Mouse (Mus musculus): ENCODE measurements around the gene Gm17655. TPM values are rescaled to one million over a fixed set of nuclear protein-coding genes. Genes with fewer than 3 reads are reported as not detected.
"Not testable (repeated sequence)": the region's sequence is repeated elsewhere in the genome, so short reads cannot be mapped to it uniquely, and the experiment has no call there.

The Gm17655 gene
- polyA plus RNA-seq, 1 experiment from 2014 or later, result 4.6 TPM

DNA sequence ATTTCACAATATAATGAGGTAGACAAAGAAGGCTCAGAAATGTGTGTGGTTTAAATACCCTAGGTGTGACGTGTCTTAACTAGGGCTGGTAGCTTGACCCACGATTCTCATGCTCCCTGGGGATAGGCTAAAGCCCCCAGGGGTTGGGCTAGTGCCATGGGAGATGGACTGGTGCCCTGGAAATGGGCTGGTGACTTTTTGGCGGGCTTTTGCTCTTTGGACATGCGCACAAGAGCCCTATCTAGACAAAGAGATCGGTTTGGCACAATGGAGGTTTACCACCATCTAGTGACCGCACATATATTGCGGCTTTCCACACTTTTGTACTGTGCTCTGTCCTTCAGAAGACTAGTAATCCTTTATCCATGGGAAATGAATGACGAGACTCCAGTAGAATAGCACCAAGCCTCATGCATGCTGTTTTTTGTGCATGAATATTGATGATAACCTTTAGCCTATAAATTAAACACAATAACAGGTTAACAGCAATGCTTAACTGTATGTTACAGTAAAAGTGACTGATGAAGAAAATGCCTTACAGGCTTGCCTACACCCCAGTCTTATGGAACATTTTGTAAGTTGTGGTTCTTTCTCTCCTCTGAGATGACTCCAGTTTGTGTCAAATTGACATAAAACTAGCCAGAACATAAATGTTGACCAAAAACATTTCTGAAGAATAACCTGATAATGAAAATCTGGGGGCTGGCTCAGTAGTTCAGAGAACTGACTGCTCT lies 48.5 kb downstream of the Gm17655 start:
- peak; percentile 50; the same call in 1 of the 2 replicates for ATAC-seq (ENCODE audit: insufficient read depth, low FRiP score, low read depth)
- peak overlapping the region; percentile 21 for H3K4me3 ChIP-seq (replicated peaks)
- 38% methylated on average over 8 of the region's 8 CpGs for WGBS
- H3K9me3 ChIP-seq; H3K9ac ChIP-seq; H3K27ac ChIP-seq; H3K27me3 ChIP-seq (replicated peaks); H3K4me1 ChIP-seq; H3K36me3 ChIP-seq: not testable (repeated sequence)
- peak overlapping the region; percentile 35; the same call in 1 of the 2 replicates for H3K4me2 ChIP-seq

- Histone ChIP-seq H3K36me3 (no peaks in the 10 kb centered on the region), H3K9ac (no peak overlapping the region), H3K4me3 (replicated peaks) (peak overlapping the region; percentile 21), H3K9me3 (no peaks in the 10 kb centered on the region), H3K27me3 (replicated peaks) (no peaks in the 10 kb centered on the region), H3K4me1 (no peaks in the 10 kb centered on the region), H3K4me2 (peak overlapping the region; percentile 35; the same call in 1 of the 2 replicates), H3K27ac (no peak overlapping the region; the same call in 1 of the 2 replicates)
- ATAC-seq (ENCODE audit: insufficient read depth, low FRiP score, low read depth), result no peak
- 54% methylated on average over 9 of the region's 9 CpGs for WGBS
Observed at GRCm38 (mm10) chr5:110023273-110023672, 49.0 kb downstream of the Gm17655 start.

DNA sequence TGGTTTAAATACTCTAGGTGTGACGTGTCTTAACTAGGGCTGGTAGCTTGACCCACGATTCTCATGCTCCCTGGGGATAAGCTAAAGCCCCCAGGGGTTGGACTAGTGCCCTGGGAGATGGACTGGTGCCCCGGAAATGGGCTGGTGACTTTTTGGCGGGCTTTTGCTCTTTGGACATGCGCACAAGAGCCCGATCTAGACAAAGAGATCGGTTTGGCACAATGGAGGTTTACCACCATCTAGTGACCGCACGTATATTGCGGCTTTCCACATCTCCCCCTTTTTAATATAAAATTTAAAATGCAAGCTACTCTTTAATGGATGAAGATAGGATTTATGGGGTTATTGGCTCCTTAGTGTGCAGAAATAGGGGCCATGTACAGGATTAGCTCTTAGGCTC lies 56.5 kb downstream of the Gm17655 start:
- not testable (repeated sequence) for H3K4me1 ChIP-seq; H3K27me3 ChIP-seq (replicated peaks); ATAC-seq (ENCODE audit: insufficient read depth, low FRiP score, low read depth); H3K4me3 ChIP-seq (replicated peaks); H3K9me3 ChIP-seq; H3K9ac ChIP-seq; H3K4me2 ChIP-seq; H3K27ac ChIP-seq; H3K36me3 ChIP-seq
- WGBS, result 88% methylated on average over 10 of the region's 10 CpGs

Other genes with a start within 250 kb of the Gm17655 start
- 0.54 and 0.61 TPM in 2 replicates for gene Gm15446, start 149.1 kb downstream of the Gm17655 start, polyA plus RNA-seq (2015; fragmentation: Nextera tagmentation; extraction: Ambion mirVana)
- gene Zfp932, start 76.0 kb downstream of the Gm17655 start, polyA plus RNA-seq (2015; fragmentation: Nextera tagmentation; extraction: Ambion mirVana), result 22.7 and 23.3 TPM in 2 replicates
- 1.6 and 1.8 TPM in 2 replicates for gene Gm35315, start 21.9 kb upstream of the Gm17655 start, polyA plus RNA-seq (2015; fragmentation: Nextera tagmentation; extraction: Ambion mirVana)
- 1.1 TPM in 2 replicates for gene Plcxd1, start 27.5 kb upstream of the Gm17655 start, polyA plus RNA-seq (2015; fragmentation: Nextera tagmentation; extraction: Ambion mirVana)
- gene Gtpbp6, start 35.7 kb upstream of the Gm17655 start, polyA plus RNA-seq (2015; fragmentation: Nextera tagmentation; extraction: Ambion mirVana), result 28.7 and 32.3 TPM in 2 replicates
- 5.4 TPM in 2 replicates for gene Zfp605, start 37.6 kb upstream of the Gm17655 start, polyA plus RNA-seq (2015; fragmentation: Nextera tagmentation; extraction: Ambion mirVana)
- gene Chfr, start 63.3 kb upstream of the Gm17655 start, polyA plus RNA-seq (2015; fragmentation: Nextera tagmentation; extraction: Ambion mirVana), result 32.6 and 34.3 TPM in 2 replicates
- gene Golga3, start 104.2 kb upstream of the Gm17655 start, polyA plus RNA-seq (2015; fragmentation: Nextera tagmentation; extraction: Ambion mirVana), result 18.9 and 19.3 TPM in 2 replicates
- gene Ankle2, start 158.5 kb upstream of the Gm17655 start, polyA plus RNA-seq (2015; fragmentation: Nextera tagmentation; extraction: Ambion mirVana), result 23.8 and 24.8 TPM in 2 replicates
- 50.2 and 55.4 TPM in 2 replicates for gene Pgam5, start 197.4 kb upstream of the Gm17655 start, polyA plus RNA-seq (2015; fragmentation: Nextera tagmentation; extraction: Ambion mirVana)
- gene Pxmp2, start 213.7 kb upstream of the Gm17655 start, polyA plus RNA-seq (2015; fragmentation: Nextera tagmentation; extraction: Ambion mirVana), result 10.5 and 11.1 TPM in 2 replicates
- gene Pole, start 213.8 kb upstream of the Gm17655 start, polyA plus RNA-seq (2015; fragmentation: Nextera tagmentation; extraction: Ambion mirVana), result 24.0 and 28.8 TPM in 2 replicates

All from stomach, embryonic 15.5 days (tissue).